Mouse (Mus musculus) ovary, postnatal 36 days (tissue): ENCODE data around the gene Gm20812.
"Not testable (repeated sequence)": the region's sequence is repeated elsewhere in the genome, so short reads cannot be mapped to it uniquely, and the experiment has no call there.

Source experiments
- DNase-seq: peaks from one replicate; pipeline ENCODE4 v3.0.0; 2022; ENCODE audit warnings: low spot score, mixed read lengths

Gm20812 gene

DNA sequence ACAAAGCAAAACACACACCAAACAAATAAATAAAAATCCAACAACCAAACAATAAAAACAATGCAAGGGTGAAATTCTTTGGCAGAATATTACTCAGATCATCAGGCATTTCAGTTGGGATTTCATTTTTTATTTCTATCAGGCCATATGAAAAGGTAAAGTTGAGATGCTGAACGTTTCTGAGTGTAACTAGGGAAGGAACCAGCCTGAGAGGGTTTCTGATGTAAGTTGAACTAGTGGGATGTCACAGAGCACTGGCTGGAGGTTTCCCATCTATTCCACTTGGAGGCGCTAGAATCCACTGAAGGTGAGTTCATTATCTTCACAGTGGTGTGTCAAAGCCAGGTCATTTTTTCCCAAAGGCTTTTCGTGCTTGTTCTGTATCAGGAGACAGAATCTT is at the start of gene Gm20812:
Gm20812 (plus strand) TSS at position 301 of the 400 bp plus-strand sequence.
- not testable (repeated sequence) for DNase-seq
